Mouse (Mus musculus) midbrain, embryonic 16.5 days (tissue): ENCODE measurements around the gene 1700122O11Rik. TPM values are rescaled to one million over a fixed set of nuclear protein-coding genes. Genes with fewer than 3 reads are reported as not detected.
A peak's percentile ranks its signal among the peaks of the same experiment; 100 is the strongest.

ENCODE experiments used
- ATAC-seq: fragments of 200-750 bp; cut with Nextera tagmentation; 2 replicates; pipeline ENCODE4 v1.8.0; 2017; ENCODE audit warnings: moderate TSS enrichment
- H3K27ac ChIP-seq: fragments of 300-500 bp; sonication (generic); 2 replicates; pipeline ENCODE4 v1.5.1; 2014; ENCODE audit warnings: mild to moderate bottlenecking, low read length, mixed read lengths
- H3K27me3 ChIP-seq: fragments of 300-500 bp; sonication (generic); 2 replicates; pipeline ENCODE4 v1.6.1; 2014; ENCODE audit warnings: low read depth, low read length, mixed read lengths; ENCODE audit not compliant: control insufficient read depth, insufficient read depth
- H3K36me3 ChIP-seq: fragments of 300-500 bp; sonication (generic); 2 replicates; pipeline ENCODE4 v1.6.1; 2014; ENCODE audit warnings: mild to moderate bottlenecking, low read length, moderate library complexity, mixed read lengths; ENCODE audit not compliant: control insufficient read depth, insufficient read depth
- H3K4me1 ChIP-seq: fragments of 300-500 bp; sonication (generic); 2 replicates; pipeline ENCODE4 v1.6.1; 2014; ENCODE audit warnings: mild to moderate bottlenecking, low read length, mixed read lengths; ENCODE audit not compliant: control insufficient read depth, insufficient read depth
- H3K4me2 ChIP-seq: fragments of 300-500 bp; sonication (generic); 2 replicates; pipeline ENCODE4 v1.6.1; 2014; ENCODE audit warnings: mild to moderate bottlenecking, low read length, mixed read lengths
- H3K4me3 ChIP-seq: fragments of 300-500 bp; sonication (generic); 2 replicates; pipeline ENCODE4 v1.5.1; 2014; ENCODE audit warnings: low read depth, mild to moderate bottlenecking, low read length, moderate library complexity, mixed read lengths
- H3K9ac ChIP-seq: fragments of 300-500 bp; sonication (generic); 2 replicates; pipeline ENCODE4 v1.6.1; 2014; ENCODE audit warnings: low read depth, low read length, mixed read lengths
- H3K9me3 ChIP-seq: fragments of 300-500 bp; sonication (generic); replicated peaks from 2 replicates; pipeline ENCODE4 v1.6.1; 2014; ENCODE audit warnings: mild to moderate bottlenecking, low read length, mixed read lengths; ENCODE audit not compliant: control insufficient read depth, poor library complexity, severe bottlenecking
- WGBS: fragments of 180-500 bp; shearing (Covaris S2); extraction: QIAGEN DNeasy Blood & Tissue Kit; methylation state at CpG from one replicate; pipeline ENCODE4 v1.1.7; 2014; 5-methylcytosine and 5-hydroxymethylcytosine counted together
- polyA plus RNA-seq: library from polyadenylated mRNA; unstranded; fragments of >200 nt; fragmentation: Nextera tagmentation; extraction: Ambion mirVana; gene quantifications from 2 replicates; pipeline ENCODE4 v1.2.1, GENCODE M21; 2015

Gene 1700122O11Rik
- polyA plus RNA-seq, 1 experiment from 2014 or later: not detected

DNA sequence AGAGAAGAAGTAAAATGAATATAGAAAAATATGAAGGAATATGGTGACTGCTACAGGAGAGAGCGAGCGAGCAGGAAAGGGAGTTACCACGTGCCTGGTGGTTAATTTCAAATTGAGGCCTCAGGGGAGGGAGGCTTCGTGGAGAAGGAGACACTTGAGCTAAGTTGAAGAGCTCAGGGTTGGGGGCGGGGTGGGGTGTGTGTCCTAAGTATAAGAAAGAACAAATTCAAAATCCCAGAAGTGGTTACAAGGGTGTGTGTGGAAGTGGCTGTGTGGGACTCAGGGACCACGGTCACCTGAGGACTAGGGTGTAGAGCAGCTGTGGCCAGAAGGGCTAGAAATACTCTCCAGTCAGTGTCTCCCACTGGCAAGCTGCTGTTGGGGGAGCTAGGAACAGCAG is 38.7 kb downstream of the 1700122O11Rik start:
- H3K9ac ChIP-seq: no peak overlapping the region
- peaks cover 6% of the 10 kb centered on the region for H3K4me1 ChIP-seq
- H3K4me2 ChIP-seq: no peak overlapping the region
- ATAC-seq: no peak
- no peaks in the 10 kb centered on the region for H3K9me3 ChIP-seq
- H3K4me3 ChIP-seq: no peak overlapping the region
- 67% methylated on average over 6 of the region's 6 CpGs for WGBS
- H3K27ac ChIP-seq: no peak overlapping the region
- no peaks in the 10 kb centered on the region for H3K36me3 ChIP-seq
- H3K27me3 ChIP-seq: no peaks in the 10 kb centered on the region

GRCm38 (mm10) chr17:47997806-47998205 is 40.3 kb downstream of the 1700122O11Rik start:
- 37% methylated on average over 3 of the region's 3 CpGs for WGBS
- no peak for ATAC-seq
- Histone ChIP-seq H3K9ac (no peak overlapping the region), H3K27ac (no peak overlapping the region), H3K4me1 (peaks cover 6% of the 10 kb centered on the region), H3K36me3 (no peaks in the 10 kb centered on the region), H3K4me2 (no peak overlapping the region), H3K27me3 (no peaks in the 10 kb centered on the region), H3K9me3 (no peaks in the 10 kb centered on the region), H3K4me3 (no peak overlapping the region)

DNA sequence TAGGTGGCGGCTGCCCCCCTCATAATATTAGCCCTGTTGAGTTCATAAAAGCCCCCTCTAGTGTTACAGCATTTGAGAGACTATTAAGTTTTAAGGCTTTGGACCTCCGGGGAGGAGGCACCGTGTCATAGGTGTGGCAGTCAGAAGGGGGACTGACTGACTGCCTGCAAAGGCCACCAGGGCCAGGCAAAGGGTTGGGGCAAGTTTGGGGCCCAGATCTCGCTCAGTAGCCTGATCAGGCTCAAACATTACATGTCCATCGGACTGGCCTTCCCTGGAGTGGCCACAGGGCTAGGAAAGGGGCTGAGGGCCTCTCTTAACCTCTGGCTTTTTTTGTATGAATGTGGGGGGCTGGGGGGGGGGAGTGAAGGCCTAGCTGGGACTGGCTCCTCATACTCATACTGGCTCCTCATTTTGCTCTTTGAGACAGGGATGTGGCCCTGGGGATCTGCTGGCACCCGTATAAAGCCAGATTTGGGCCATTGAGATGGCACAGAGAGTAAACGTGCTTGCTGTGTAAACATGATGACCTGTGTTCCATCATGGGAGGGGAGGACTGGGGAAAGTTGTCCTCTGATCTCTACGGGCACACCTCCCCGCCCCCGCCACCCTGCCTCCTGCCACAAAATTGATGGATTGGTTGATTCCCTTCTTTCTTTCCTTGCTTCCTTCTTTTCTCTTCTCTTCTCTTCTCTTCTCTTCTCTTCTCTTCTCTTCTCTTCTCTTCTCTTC is 47.5 kb downstream of the 1700122O11Rik start:
- no peak overlapping the region for H3K4me3 ChIP-seq
- no peaks in the 10 kb centered on the region for H3K4me1 ChIP-seq
- no peak overlapping the region for H3K4me2 ChIP-seq
- no peaks in the 10 kb centered on the region for H3K36me3 ChIP-seq
- no peaks in the 10 kb centered on the region for H3K9me3 ChIP-seq
- 48% methylated on average over 10 of the region's 10 CpGs for WGBS
- no peak overlapping the region for H3K27ac ChIP-seq
- H3K9ac ChIP-seq: no peak overlapping the region
- H3K27me3 ChIP-seq: no peaks in the 10 kb centered on the region
- no peak for ATAC-seq

- 10% methylated on average over 8 of the region's 8 CpGs for WGBS
- Histone ChIP-seq H3K4me3 (no peak overlapping the region), H3K4me2 (no peak overlapping the region)
Observed at GRCm38 (mm10) chr17:47989951-47990378, 48.1 kb downstream of the 1700122O11Rik start.

GRCm38 (mm10) chr17:47988811-47989210 is 49.3 kb downstream of the 1700122O11Rik start:
- no peaks in the 10 kb centered on the region for H3K4me1 ChIP-seq
- H3K36me3 ChIP-seq: no peaks in the 10 kb centered on the region
- 61% methylated on average over 8 of the region's 8 CpGs for WGBS
- no peaks in the 10 kb centered on the region for H3K27me3 ChIP-seq
- no peak for ATAC-seq
- no peaks in the 10 kb centered on the region for H3K9me3 ChIP-seq
- H3K9ac ChIP-seq: no peak overlapping the region
- H3K4me2 ChIP-seq: no peak overlapping the region
- H3K27ac ChIP-seq: no peak overlapping the region
- no peak overlapping the region for H3K4me3 ChIP-seq

More at GRCm38 (mm10) chr17:47989951-47990378, 48.1 kb downstream of the 1700122O11Rik start:
- Histone ChIP-seq H3K9ac (no peak overlapping the region), H3K36me3 (no peaks in the 10 kb centered on the region), H3K27ac (no peak overlapping the region), H3K4me1 (no peaks in the 10 kb centered on the region), H3K27me3 (no peaks in the 10 kb centered on the region), H3K9me3 (no peaks in the 10 kb centered on the region)
- peak; percentile 42; the same call in 1 of the 2 replicates for ATAC-seq

GRCm38 (mm10) chr17:47988074-47988473 is 50.0 kb downstream of the 1700122O11Rik start:
- Histone ChIP-seq H3K4me1 (no peaks in the 10 kb centered on the region), H3K4me2 (no peak overlapping the region), H3K9me3 (no peaks in the 10 kb centered on the region), H3K27ac (no peak overlapping the region), H3K27me3 (no peaks in the 10 kb centered on the region), H3K9ac (no peak overlapping the region), H3K36me3 (no peaks in the 10 kb centered on the region), H3K4me3 (no peak overlapping the region)
- 84% methylated on average over 8 of the region's 8 CpGs for WGBS
- ATAC-seq: no peak

Other genes with a start within 250 kb of the 1700122O11Rik start
- 2.4 and 2.9 TPM in 2 replicates for gene Mdfi, start 203.6 kb downstream of the 1700122O11Rik start, polyA plus RNA-seq
- 35.8 and 38.8 TPM in 2 replicates for gene Foxp4, start 113.6 kb downstream of the 1700122O11Rik start, polyA plus RNA-seq
- not detected in 2 replicates for gene 1700067P10Rik, start 51.0 kb upstream of the 1700122O11Rik start, polyA plus RNA-seq
- gene 9830107B12Rik, start 108.0 kb upstream of the 1700122O11Rik start, polyA plus RNA-seq: not detected in 2 replicates
- gene A530064D06Rik, start 129.0 kb upstream of the 1700122O11Rik start, polyA plus RNA-seq: 0.20 TPM in 1 of 2 replicates, not detected in the other
- not detected in 2 replicates for gene Trem1, start 194.5 kb upstream of the 1700122O11Rik start, polyA plus RNA-seq
- not detected in 2 replicates for gene Trem3, start 209.5 kb upstream of the 1700122O11Rik start, polyA plus RNA-seq
- gene Treml4, start 226.0 kb upstream of the 1700122O11Rik start, polyA plus RNA-seq: 0.38 TPM in 1 of 2 replicates, not detected in the other